Mouse (Mus musculus) bone marrow macrophage, adult 2 months (primary cell): ENCODE measurements around the gene Ttll6. TPM values are rescaled to one million over a fixed set of nuclear protein-coding genes. Genes with fewer than 3 reads are reported as not detected.

ENCODE experiments used
- H3K27ac ChIP-seq: 2 replicates; pipeline ENCODE4 v1.5.1; 2012; ENCODE audit warnings: low read depth, low read length; ENCODE audit not compliant: insufficient read depth
- H3K4me1 ChIP-seq: 2 replicates; pipeline ENCODE4 v1.6.1; 2012; ENCODE audit warnings: low read length; ENCODE audit not compliant: control insufficient read depth, insufficient read depth
- H3K4me3 ChIP-seq: 2 replicates; pipeline ENCODE4 v1.5.1; 2012; ENCODE audit warnings: mild to moderate bottlenecking, low read length, moderate library complexity; ENCODE audit not compliant: insufficient read depth
- CTCF ChIP-seq: IDR thresholded peaks from 2 replicates; pipeline ENCODE4 v1.5.1; 2012; ENCODE audit warnings: low read depth, mild to moderate bottlenecking, low read length, moderate library complexity
- POLR2A ChIP-seq: IDR thresholded peaks from 2 replicates; pipeline ENCODE4 v1.6.1; 2012; ENCODE audit warnings: mild to moderate bottlenecking, low read depth, low read length, borderline replicate concordance
- polyA plus RNA-seq: library from polyadenylated mRNA; stranded (reverse); fragments of >200 nt; gene quantifications from 2 replicates; pipeline ENCODE4 v1.2.4, GENCODE M21; 2012; ENCODE audit not compliant: missing spikeins, insufficient read depth, insufficient read length

The Ttll6 gene
- polyA plus RNA-seq, 1 experiment: not detected

- no peak for TF ChIP-seq CTCF
- no peak for TF ChIP-seq POLR2A
- no peak overlapping the region; the same call in 1 of the 2 replicates for H3K4me3 ChIP-seq
- no peak overlapping the region for H3K27ac ChIP-seq
- H3K4me1 ChIP-seq: no peaks in the 10 kb centered on the region; the same call in 1 of the 2 replicates
Observed at GRCm38 (mm10) chr11:96202401-96203081, 69.0 kb downstream of the Ttll6 start.

GRCm38 (mm10) chr11:96203182-96203788, 69.7 kb downstream of the Ttll6 start:
- no peak overlapping the region for H3K27ac ChIP-seq
- no peak overlapping the region for H3K4me3 ChIP-seq
- no peak for TF ChIP-seq POLR2A
- no peak for TF ChIP-seq CTCF

GRCm38 (mm10) chr11:96203789-96204186, 70.2 kb downstream of the Ttll6 start:
- Histone ChIP-seq H3K27ac (no peak overlapping the region), H3K4me1 (no peaks in the 10 kb centered on the region; the same call in 1 of the 2 replicates), H3K4me3 (no peak overlapping the region)
- no peak for TF ChIP-seq POLR2A
- TF ChIP-seq CTCF: no peak

More at GRCm38 (mm10) chr11:96203182-96203788, 69.7 kb downstream of the Ttll6 start:
- H3K4me1 ChIP-seq: no peaks in the 10 kb centered on the region; the same call in 1 of the 2 replicates

GRCm38 (mm10) chr11:96204351-96204750, 70.8 kb downstream of the Ttll6 start:
- Histone ChIP-seq H3K4me1 (no peaks in the 10 kb centered on the region; the same call in 1 of the 2 replicates), H3K27ac (no peak overlapping the region), H3K4me3 (no peak overlapping the region)
- TF ChIP-seq POLR2A: no peak

- TF ChIP-seq CTCF: no peak
- TF ChIP-seq POLR2A: no peak
- H3K4me1 ChIP-seq: no peaks in the 10 kb centered on the region
- peak overlapping the region; percentile 37 for H3K4me3 ChIP-seq
- no peak overlapping the region for H3K27ac ChIP-seq
Observed at GRCm38 (mm10) chr11:96205426-96206131, 72.0 kb downstream of the Ttll6 start.

Other genes starting within 250 kb of the Ttll6 start
- 0.64 TPM in 1 of 2 replicates, not detected in the other for gene B4galnt2, start 218.9 kb upstream of the Ttll6 start, polyA plus RNA-seq
- gene Igf2bp1, start 127.8 kb upstream of the Ttll6 start, polyA plus RNA-seq: not detected in 2 replicates
- not detected in 2 replicates for gene Gip, start 109.2 kb upstream of the Ttll6 start, polyA plus RNA-seq
- gene Snf8, start 98.9 kb upstream of the Ttll6 start, polyA plus RNA-seq: 81.3 and 91.8 TPM in 2 replicates
- 37.6 and 43.6 TPM in 2 replicates for gene Ube2z, start 68.4 kb upstream of the Ttll6 start, polyA plus RNA-seq
- 101 and 118 TPM in 2 replicates for gene Atp5g1, start 58.1 kb upstream of the Ttll6 start, polyA plus RNA-seq
- gene Calcoco2, start 21.8 kb upstream of the Ttll6 start, polyA plus RNA-seq: not detected in 2 replicates
- not detected in 2 replicates for gene Hoxb13, start 60.5 kb downstream of the Ttll6 start, polyA plus RNA-seq
- gene Hoxb9, start 137.7 kb downstream of the Ttll6 start, polyA plus RNA-seq: not detected in 2 replicates
- gene Hoxb8, start 148.1 kb downstream of the Ttll6 start, polyA plus RNA-seq: not detected in 2 replicates
- gene Hoxb7, start 152.8 kb downstream of the Ttll6 start, polyA plus RNA-seq: not detected in 2 replicates
- not detected in 2 replicates for gene Hoxb6, start 158.7 kb downstream of the Ttll6 start, polyA plus RNA-seq
- gene Hoxb5, start 169.6 kb downstream of the Ttll6 start, polyA plus RNA-seq: not detected in 2 replicates
- 7.9 and 10.2 TPM in 2 replicates for gene Hoxb4, start 184.5 kb downstream of the Ttll6 start, polyA plus RNA-seq
- 1.0 and 1.6 TPM in 2 replicates for gene Hoxb3, start 189.5 kb downstream of the Ttll6 start, polyA plus RNA-seq
- 0.25 TPM in 1 of 2 replicates, not detected in the other for gene Hoxb2, start 216.7 kb downstream of the Ttll6 start, polyA plus RNA-seq
- not detected in 2 replicates for gene Hoxb1, start 232.0 kb downstream of the Ttll6 start, polyA plus RNA-seq